Mouse (Mus musculus) stomach, postnatal 0 days (tissue): ENCODE results near the gene Dlg1. TPM values are rescaled to one million over a fixed set of nuclear protein-coding genes. Genes with fewer than 3 reads are reported as not detected.

ENCODE experiments used
- ATAC-seq: fragments of 200-750 bp; cut with Nextera tagmentation; 2 replicates; pipeline ENCODE4 v1.8.0; 2017; ENCODE audit not compliant: low FRiP score, low TSS enrichment
- DNase-seq: peaks from one replicate; pipeline ENCODE4 v3.0.0-alpha.2; 2016; ENCODE audit warnings: low spot score
- H3K27ac ChIP-seq: fragments of 300-500 bp; sonication (generic); replicated peaks from 2 replicates; pipeline ENCODE4 v1.5.1; 2014; ENCODE audit warnings: mild to moderate bottlenecking, control low read depth
- H3K27me3 ChIP-seq: fragments of 300-500 bp; sonication (generic); 2 replicates; pipeline ENCODE4 v1.6.1; 2014; ENCODE audit warnings: low read length; ENCODE audit not compliant: control insufficient read depth, insufficient read depth
- H3K36me3 ChIP-seq: fragments of 300-500 bp; sonication (generic); 2 replicates; pipeline ENCODE4 v1.6.1; 2014; ENCODE audit warnings: low read length, mixed read lengths; ENCODE audit not compliant: control insufficient read depth, insufficient read depth
- H3K4me1 ChIP-seq: fragments of 300-500 bp; sonication (generic); replicated peaks from 2 replicates; pipeline ENCODE4 v1.6.1; 2014; ENCODE audit warnings: antibody characterized with exemption; ENCODE audit not compliant: control insufficient read depth, insufficient read depth
- H3K4me2 ChIP-seq: fragments of 300-500 bp; sonication (generic); replicated peaks from 2 replicates; pipeline ENCODE4 v1.6.1; 2014; ENCODE audit warnings: low read depth, mild to moderate bottlenecking, control low read depth, moderate library complexity
- H3K4me3 ChIP-seq: fragments of 300-500 bp; sonication (generic); 2 replicates; pipeline ENCODE4 v1.5.1; 2014; ENCODE audit warnings: low read depth, low read length, control low read depth
- H3K9ac ChIP-seq: fragments of 300-500 bp; sonication (generic); 2 replicates; pipeline ENCODE4 v1.6.1; 2014; ENCODE audit warnings: mild to moderate bottlenecking, low read length, control low read depth, mixed read lengths
- H3K9me3 ChIP-seq: fragments of 300-500 bp; sonication (generic); 2 replicates; pipeline ENCODE4 v1.6.1; 2016; ENCODE audit warnings: low read length; ENCODE audit not compliant: control insufficient read depth
- CTCF ChIP-seq: IDR thresholded peaks from 2 replicates; pipeline ENCODE4 v1.5.1; 2016; ENCODE audit warnings: antibody characterized with exemption, low read depth, mild to moderate bottlenecking, moderate library complexity
- EP300 ChIP-seq: optimal IDR thresholded peaks from 2 replicates; pipeline ENCODE3; 2016; ENCODE audit warnings: antibody characterized with exemption
- whole genome bisulfite sequencing: fragments of 180-500 bp; shearing (Covaris S2); extraction: QIAGEN DNeasy Blood & Tissue Kit; methylation state at CpG from one replicate; pipeline ENCODE4 v1.1.7; 2014; 5-methylcytosine and 5-hydroxymethylcytosine counted together
- polyA plus RNA-seq: library from polyadenylated mRNA; unstranded; fragments of >200 nt; fragmentation: Nextera tagmentation; extraction: Ambion mirVana; gene quantifications from 2 replicates; pipeline ENCODE4 v1.2.1, GENCODE M21; 2015

The Dlg1 gene
- polyA plus RNA-seq, 1 experiment from 2014 or later, result 11.8 TPM

DNA sequence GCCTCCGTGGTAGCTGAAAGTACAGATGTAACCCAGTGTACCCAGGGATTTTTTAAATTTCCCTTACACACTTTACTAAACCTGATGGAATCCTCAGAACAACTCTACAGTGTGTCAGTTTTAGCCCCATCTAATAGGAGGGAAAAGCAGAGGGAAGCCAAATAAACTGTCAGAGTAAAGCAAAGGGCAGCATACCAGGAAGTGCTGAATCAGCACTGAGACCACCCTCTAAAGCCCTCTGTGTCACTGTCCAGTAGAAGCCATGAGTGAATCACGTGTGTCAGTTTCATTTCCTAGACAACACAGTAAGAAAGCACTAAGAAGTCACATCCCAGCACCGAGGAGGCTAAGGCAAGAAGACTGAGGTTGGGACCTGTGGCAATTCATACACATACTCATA lies 174.1 kb downstream of the Dlg1 start:
- Histone ChIP-seq H3K27me3 (no peaks in the 10 kb centered on the region), H3K36me3 (0 out of 2 replicates have a peak, but pooled peaks cover 8% of the 10 kb centered on the region), H3K27ac (no peak overlapping the region), H3K4me1 (no peaks in the 10 kb centered on the region), H3K4me3 (no peak overlapping the region), H3K4me2 (no peak overlapping the region), H3K9me3 (no peaks in the 10 kb centered on the region), H3K9ac (no peak overlapping the region)
- DNase-seq (no peak), ATAC-seq (no peak)
- WGBS, result 83% methylated on average over 3 of the region's 3 CpGs
- TF ChIP-seq CTCF (no peak), EP300 (no peak)

GRCm38 (mm10) chr16:31844246-31844645 lies 181.0 kb downstream of the Dlg1 start:
- no peak for TF ChIP-seq CTCF
- TF ChIP-seq EP300, result no peak
- ATAC-seq (no peak), DNase-seq (no peak)
- no peak overlapping the region for H3K4me3 ChIP-seq
- H3K9ac ChIP-seq, result no peak overlapping the region
- no peaks in the 10 kb centered on the region for H3K27me3 ChIP-seq
- H3K27ac ChIP-seq, result no peak overlapping the region
- H3K36me3 ChIP-seq, result peaks cover 2% of the 10 kb centered on the region; the same call in 1 of the 2 replicates
- H3K4me1 ChIP-seq, result no peaks in the 10 kb centered on the region
- H3K9me3 ChIP-seq, result no peaks in the 10 kb centered on the region
- H3K4me2 ChIP-seq, result no peak overlapping the region
- 83% methylated on average over 3 of the region's 3 CpGs for WGBS

DNA sequence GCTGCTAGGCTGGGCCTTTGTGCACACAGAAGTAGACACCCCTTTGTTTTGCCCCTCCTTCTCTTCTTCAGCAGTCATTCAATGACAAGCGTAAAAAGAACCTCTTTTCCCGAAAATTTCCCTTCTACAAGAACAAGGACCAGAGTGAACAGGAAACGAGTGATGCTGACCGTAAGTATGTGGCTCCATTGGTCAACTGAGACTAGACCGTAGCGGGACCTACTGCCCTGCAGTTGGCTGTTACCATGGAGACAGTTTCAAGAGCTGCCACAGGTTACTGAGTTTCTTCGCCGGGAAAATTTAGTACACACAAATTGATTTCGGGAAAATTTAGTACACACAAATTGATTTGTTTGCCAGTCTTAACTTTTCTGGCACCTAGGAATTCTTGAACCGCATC lies 183.5 kb downstream of the Dlg1 start:
- Histone ChIP-seq H3K4me3 (no peak overlapping the region), H3K4me2 (no peak overlapping the region), H3K36me3 (peaks cover 2% of the 10 kb centered on the region; the same call in 1 of the 2 replicates), H3K27ac (no peak overlapping the region), H3K9me3 (no peaks in the 10 kb centered on the region), H3K4me1 (no peaks in the 10 kb centered on the region), H3K9ac (no peak overlapping the region), H3K27me3 (no peaks in the 10 kb centered on the region)
- DNase-seq (no peak), ATAC-seq (no peak)
- TF ChIP-seq CTCF (no peak), EP300 (no peak)
- 90% methylated on average over 10 of the region's 10 CpGs for WGBS

DNA sequence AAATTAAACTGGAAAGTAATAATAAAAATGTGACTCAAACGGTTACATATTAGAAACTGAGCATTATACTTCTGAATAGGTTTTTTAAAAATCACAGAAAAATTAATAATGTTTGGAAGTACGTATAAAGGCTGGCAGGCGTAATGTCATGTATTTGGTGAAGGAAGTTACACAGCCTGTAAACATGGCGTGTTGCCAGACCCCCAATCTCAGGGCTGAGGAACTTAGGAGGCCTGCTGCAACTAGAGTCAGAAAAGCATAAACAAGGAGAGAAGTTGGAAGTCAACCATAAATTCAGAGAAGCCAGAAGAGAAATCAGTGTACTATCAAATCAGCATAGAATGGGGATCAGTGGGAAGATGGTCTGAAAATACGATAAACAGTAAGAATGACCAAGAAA lies 200.7 kb downstream of the Dlg1 start:
- H3K27ac ChIP-seq, result no peak overlapping the region
- peaks cover 10% of the 10 kb centered on the region; the same call in 1 of the 2 replicates for H3K36me3 ChIP-seq
- ATAC-seq (no peak), DNase-seq (no peak)
- H3K4me3 ChIP-seq, result no peak overlapping the region
- no peak overlapping the region for H3K4me2 ChIP-seq
- no peaks in the 10 kb centered on the region for H3K4me1 ChIP-seq
- no peaks in the 10 kb centered on the region for H3K27me3 ChIP-seq
- no peak overlapping the region for H3K9ac ChIP-seq
- 67% methylated on average over 5 of the region's 5 CpGs for WGBS
- no peaks in the 10 kb centered on the region for H3K9me3 ChIP-seq
- TF ChIP-seq EP300 (no peak), CTCF (no peak)

- TF ChIP-seq CTCF, result no peak
- TF ChIP-seq EP300, result no peak
- Histone ChIP-seq H3K36me3 (peaks cover 10% of the 10 kb centered on the region; the same call in 1 of the 2 replicates), H3K27me3 (no peaks in the 10 kb centered on the region), H3K4me2 (no peak overlapping the region), H3K4me1 (no peaks in the 10 kb centered on the region), H3K4me3 (no peak overlapping the region), H3K27ac (no peak overlapping the region), H3K9ac (no peak overlapping the region), H3K9me3 (no peaks in the 10 kb centered on the region)
- DNase-seq, result no peak
- 83% methylated on average over 3 of the region's 3 CpGs for WGBS
- no peak for ATAC-seq
Observed at GRCm38 (mm10) chr16:31865242-31865641, 202.0 kb downstream of the Dlg1 start.

DNA sequence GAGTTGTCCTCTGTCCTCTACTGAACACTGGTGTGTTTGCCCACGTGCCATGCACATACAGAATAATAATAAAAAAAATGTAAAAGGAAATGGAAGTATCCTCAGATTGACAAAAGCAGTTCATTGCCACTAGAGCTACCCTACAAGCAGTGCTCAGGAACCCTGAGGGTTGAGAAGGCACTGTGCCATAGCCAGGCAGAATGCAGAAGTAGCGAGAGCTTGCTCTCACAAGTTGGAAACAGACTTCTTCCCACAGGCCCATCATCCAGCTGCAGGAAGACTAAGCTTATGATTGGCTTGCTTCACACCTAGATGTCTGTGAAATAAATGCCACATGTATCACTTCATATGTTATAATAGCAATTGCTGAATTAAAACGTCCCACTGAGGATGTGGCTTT lies 203.7 kb downstream of the Dlg1 start:
- DNase-seq (no peak), ATAC-seq (no peak)
- 86% methylated on average over 3 of the region's 3 CpGs for WGBS
- Histone ChIP-seq H3K4me3 (no peak overlapping the region), H3K9ac (no peak overlapping the region), H3K9me3 (no peaks in the 10 kb centered on the region), H3K4me1 (no peaks in the 10 kb centered on the region), H3K36me3 (peaks cover 8% of the 10 kb centered on the region; the same call in 1 of the 2 replicates), H3K27ac (no peak overlapping the region), H3K27me3 (no peaks in the 10 kb centered on the region), H3K4me2 (no peak overlapping the region)
- TF ChIP-seq CTCF (no peak), EP300 (no peak)
